Mouse (Mus musculus) cerebellum, adult 2 months (tissue): Measurements from ENCODE around the gene Capn1. TPM values are rescaled to one million over a fixed set of nuclear protein-coding genes. Genes with fewer than 3 reads are reported as not detected.

Source experiments
- DNase-seq, 2 experiments: peaks; one replicate each; pipeline ENCODE4 v3.0.0; 2021
- H3K27ac ChIP-seq: fragments of 200-500 bp; 2 replicates; pipeline ENCODE4 v1.5.1; 2012; ENCODE audit warnings: low read length, control low read depth, inconsistent platforms; ENCODE audit not compliant: insufficient read depth
- H3K27me3 ChIP-seq: fragments of 200-500 bp; 2 replicates; pipeline ENCODE4 v1.6.1; 2012; ENCODE audit warnings: inconsistent platforms, mild to moderate bottlenecking, low read length, moderate library complexity; ENCODE audit not compliant: control insufficient read depth, insufficient read depth
- H3K4me1 ChIP-seq: fragments of 200-500 bp; 2 replicates; pipeline ENCODE4 v1.6.1; 2011; ENCODE audit warnings: low read length; ENCODE audit not compliant: control insufficient read depth, insufficient read depth
- H3K4me3 ChIP-seq: fragments of 200-500 bp; replicated peaks from 2 replicates; pipeline ENCODE3; 2011; ENCODE audit warnings: mild to moderate bottlenecking, low read depth, low read length, control low read depth; ENCODE audit not compliant: insufficient read depth
- CTCF ChIP-seq: fragments of 200-500 bp; IDR thresholded peaks from 2 replicates; pipeline ENCODE4 v1.5.1; 2011; ENCODE audit warnings: low read depth, mild to moderate bottlenecking, control low read depth, low read length, moderate library complexity, borderline replicate concordance; ENCODE audit not compliant: insufficient read depth
- POLR2A ChIP-seq: fragments of 200-500 bp; IDR thresholded peaks from 2 replicates; pipeline ENCODE4 v1.6.1; 2011; ENCODE audit warnings: low read length, control low read depth, borderline replicate concordance; ENCODE audit not compliant: insufficient read depth
- WGBS: fragments of 180-500 bp; shearing (Covaris S2); methylation state at CpG from one replicate; pipeline ENCODE4 v1.1.7; 2018; 5-methylcytosine and 5-hydroxymethylcytosine counted together
- polyA plus RNA-seq: library from polyadenylated mRNA; depleted of rRNA; stranded (reverse); fragments of >200 nt; gene quantifications from 2 replicates; pipeline ENCODE4 v1.2.3, GENCODE M21; 2012

Capn1 gene
- polyA plus RNA-seq, 1 experiment = 27.0 TPM

DNA sequence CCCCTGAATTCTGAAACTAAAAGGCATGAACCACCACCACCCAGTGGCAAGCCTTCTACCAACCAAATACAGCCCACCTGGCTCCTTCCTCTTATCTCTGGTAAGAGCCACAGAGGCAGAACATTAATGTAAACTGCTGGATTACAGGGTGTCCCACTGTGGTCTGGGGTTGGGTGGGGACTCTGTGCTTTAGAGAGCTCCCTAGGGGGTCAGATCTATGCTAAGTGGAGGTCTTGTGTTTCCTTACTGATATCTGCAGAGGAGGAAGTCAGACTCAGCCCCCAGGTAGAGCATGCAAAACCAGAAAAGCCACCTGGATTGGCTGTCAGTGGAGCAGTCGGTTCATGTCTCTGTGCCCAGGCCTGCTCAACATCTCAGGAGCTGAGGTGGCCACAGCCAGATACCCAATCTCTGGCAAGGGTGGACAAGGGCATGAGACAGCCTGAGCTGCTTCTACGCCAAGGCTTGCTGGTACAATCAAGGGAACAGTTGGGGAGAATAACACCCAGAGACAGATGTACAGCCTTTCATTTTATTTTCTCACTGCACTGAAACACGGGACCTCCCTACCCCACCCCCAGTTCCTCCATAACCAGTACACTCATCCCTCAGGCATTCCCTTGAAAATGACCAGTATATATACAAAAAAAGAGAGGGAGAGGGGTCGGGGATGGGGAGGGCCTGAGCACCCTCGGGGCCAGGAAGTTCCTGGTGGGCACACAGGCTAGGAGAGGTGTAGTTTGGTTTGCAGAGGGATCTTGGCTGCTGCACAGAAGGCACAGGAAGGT lies 27.5 kb downstream of the Capn1 start:
- Histone ChIP-seq H3K4me1 (no peaks in the 10 kb centered on the region), H3K4me3 (no peak overlapping the region), H3K27ac (no peak overlapping the region), H3K27me3 (no peaks in the 10 kb centered on the region)
- 51% methylated on average over 5 of the region's 5 CpGs for whole genome bisulfite sequencing
- TF ChIP-seq POLR2A = no peak
- no peak for TF ChIP-seq CTCF
- DNase-seq = no peak

DNA sequence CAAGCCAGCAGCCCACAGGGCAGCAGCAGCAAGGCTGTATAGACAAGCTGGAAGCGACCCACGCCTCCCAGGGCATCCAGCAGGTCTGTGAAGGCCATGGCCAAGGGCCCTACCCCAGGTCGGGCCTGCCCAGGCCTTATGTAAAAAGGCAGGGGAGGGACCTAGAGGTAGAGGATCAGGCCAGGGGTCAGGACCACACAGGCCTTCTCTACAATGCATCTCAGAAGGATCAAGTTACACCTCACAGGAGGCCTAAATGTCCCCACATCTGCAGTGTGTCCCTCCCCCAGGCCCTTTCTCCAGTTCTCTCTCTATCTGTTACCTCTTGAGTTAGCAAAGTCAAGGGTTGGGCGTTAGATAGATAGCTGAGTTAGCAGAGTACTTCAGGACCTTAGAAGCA lies 29.7 kb downstream of the Capn1 start, which contains the start of gene Slc22a20:
Gene Slc22a20 (minus strand): TSS at position 101 of the 400 bp plus-strand sequence.
- no peak for TF ChIP-seq CTCF
- no peak for TF ChIP-seq POLR2A
- Histone ChIP-seq H3K27me3 (no peaks in the 10 kb centered on the region), H3K4me3 (no peak within 1 kb of the TSS), H3K4me1 (no peaks in the 10 kb centered on the region), H3K27ac (no peak within 1 kb of the TSS)
- 55% methylated on average over 4 of the region's 4 CpGs for WGBS
- no peak for DNase-seq

DNA sequence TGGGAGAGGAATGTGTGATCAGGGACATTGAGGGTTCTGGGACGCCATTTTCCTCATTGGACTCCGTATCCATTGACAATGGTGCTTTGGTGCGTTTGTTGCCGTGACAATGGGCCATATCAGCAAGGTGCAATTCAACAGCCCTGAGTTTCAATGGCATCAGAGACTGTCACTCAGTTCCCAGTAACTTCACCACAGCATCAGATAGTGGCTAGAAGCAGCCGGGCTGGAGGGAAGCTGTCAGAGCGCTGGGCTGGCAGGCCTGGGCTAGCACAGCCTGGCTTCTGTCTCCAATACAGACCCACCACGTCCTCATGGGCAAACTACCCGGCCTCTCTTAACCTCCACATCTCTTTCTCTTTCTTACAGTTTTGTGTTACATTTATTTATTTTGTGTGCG lies 35.2 kb downstream of the Capn1 start:
- Histone ChIP-seq H3K4me1 (no peaks in the 10 kb centered on the region), H3K27ac (no peak overlapping the region), H3K27me3 (no peaks in the 10 kb centered on the region), H3K4me3 (no peak overlapping the region)
- TF ChIP-seq CTCF = no peak
- no peak for TF ChIP-seq POLR2A
- WGBS = 81% methylated on average over 9 of the region's 9 CpGs
- DNase-seq = no peak

DNA sequence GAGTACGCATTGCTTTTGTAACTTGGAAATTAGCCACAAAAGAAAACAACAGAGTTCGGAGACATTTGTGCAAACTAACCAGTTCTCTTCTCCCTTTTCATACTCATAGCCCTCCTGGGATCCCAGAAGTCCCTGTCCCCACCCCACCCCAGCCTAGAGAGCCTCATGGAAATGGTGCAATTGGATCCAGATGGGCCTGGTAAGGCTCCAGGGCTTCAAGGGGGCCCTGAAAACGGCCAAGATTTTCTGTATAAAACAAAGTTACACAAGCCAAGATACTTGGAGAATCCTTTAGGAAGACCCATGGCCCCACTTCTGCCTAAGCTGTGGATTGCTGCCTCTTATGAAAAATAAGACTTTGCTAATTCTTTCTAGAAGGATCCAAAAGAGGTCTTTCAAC lies 38.0 kb downstream of the Capn1 start:
- no peak for DNase-seq
- no peak overlapping the region for H3K27ac ChIP-seq
- H3K4me3 ChIP-seq = no peak overlapping the region
- 29% methylated on average over 3 of the region's 3 CpGs for WGBS
- TF ChIP-seq CTCF (no peak), POLR2A (no peak)
- H3K4me1 ChIP-seq = no peaks in the 10 kb centered on the region
- no peaks in the 10 kb centered on the region for H3K27me3 ChIP-seq

DNA sequence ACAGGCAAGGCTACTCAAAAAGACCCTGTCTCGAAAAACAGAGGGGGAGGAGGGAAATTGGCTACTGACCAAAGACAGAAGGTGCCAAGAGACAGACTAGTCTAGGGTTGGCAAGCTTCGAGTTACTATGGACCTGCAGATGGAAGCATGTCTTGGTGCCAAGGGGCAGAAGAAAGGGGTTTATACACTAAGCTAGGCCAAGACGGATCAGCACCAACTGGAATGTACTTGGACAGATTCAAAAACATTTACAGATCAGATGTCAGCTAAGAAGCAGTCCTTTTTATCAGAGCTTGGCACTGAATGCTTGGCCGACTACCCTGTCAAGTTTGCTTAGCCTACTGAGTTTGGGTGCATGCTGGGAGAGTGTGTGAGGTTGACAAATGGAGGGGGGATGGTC lies 40.0 kb downstream of the Capn1 start:
- TF ChIP-seq POLR2A = no peak
- H3K4me1 ChIP-seq = no peaks in the 10 kb centered on the region
- DNase-seq = peak in 1 of 2 experiments; percentile 54
- no peak overlapping the region for H3K27ac ChIP-seq
- H3K4me3 ChIP-seq = no peak overlapping the region
- no peaks in the 10 kb centered on the region for H3K27me3 ChIP-seq
- 18% methylated on average over 4 of the region's 4 CpGs for WGBS

DNA sequence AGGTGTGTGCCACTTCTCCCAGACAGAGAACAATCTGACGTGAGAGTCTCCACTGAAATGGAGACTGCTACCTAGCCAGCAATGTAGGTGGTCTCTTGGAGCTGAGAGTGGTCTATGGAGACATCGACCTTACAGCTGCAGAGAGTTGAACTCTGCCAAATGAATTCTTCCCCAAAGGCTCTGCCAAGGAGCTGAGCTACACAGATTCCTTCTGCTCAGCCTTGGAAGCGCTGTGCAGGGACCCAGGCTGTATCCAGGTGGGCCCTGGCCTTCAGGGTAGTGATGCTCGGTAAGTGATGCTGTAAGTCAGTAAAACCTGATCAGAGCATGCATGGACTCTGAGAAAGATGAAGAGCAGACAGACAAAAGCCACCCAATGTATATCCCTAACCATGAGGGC lies 40.6 kb downstream of the Capn1 start:
- 32% methylated on average over 4 of the region's 4 CpGs for WGBS
- H3K4me1 ChIP-seq = no peaks in the 10 kb centered on the region
- no peaks in the 10 kb centered on the region for H3K27me3 ChIP-seq
- DNase-seq = no peak
- no peak overlapping the region for H3K4me3 ChIP-seq
- TF ChIP-seq CTCF (no peak), POLR2A (no peak)
- H3K27ac ChIP-seq = no peak overlapping the region

DNA sequence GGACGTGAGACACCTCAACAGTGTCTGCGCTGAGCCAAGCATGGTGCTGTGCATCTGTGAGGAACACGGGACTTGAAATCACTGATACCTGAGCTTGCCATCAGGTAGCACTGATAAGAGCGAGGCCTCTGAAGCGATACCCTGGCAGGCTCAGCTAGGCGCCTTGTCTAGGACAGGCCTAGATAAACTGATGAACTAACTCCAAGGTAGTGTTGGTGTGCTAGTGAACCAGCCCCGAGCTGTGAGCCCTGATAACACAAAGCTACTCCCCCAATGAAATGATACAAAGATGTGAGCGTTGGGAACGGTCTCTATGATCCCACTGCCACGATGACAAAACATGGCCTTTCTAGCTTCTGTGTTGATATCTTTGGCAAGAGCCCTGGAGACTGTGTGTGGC lies 48.0 kb downstream of the Capn1 start:
- TF ChIP-seq POLR2A (no peak), CTCF (no peak)
- no peak for DNase-seq
- Histone ChIP-seq H3K4me3 (no peak overlapping the region), H3K4me1 (no peaks in the 10 kb centered on the region), H3K27ac (no peak overlapping the region), H3K27me3 (no peaks in the 10 kb centered on the region)
- WGBS = 95% methylated on average over 10 of the region's 10 CpGs

DNA sequence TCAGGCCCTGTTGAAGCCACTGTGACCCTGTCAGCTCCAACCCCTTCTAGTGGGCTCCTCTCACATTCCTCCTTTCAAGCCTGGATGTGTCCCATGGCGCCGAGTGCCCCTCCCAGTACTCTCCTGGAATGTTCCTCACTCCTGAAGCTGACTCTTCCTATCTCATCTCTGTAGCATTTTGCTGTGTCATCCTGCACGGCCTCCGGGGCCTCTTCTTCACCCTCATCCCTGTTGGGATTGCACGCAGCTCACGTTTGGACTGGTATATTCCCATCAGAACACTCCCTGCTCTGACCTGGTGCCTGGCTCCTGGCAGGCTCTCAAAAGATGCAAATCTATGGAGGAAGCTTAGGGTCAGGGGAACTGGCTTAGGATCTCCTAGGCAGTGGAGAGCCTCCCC lies 48.9 kb downstream of the Capn1 start:
- no peaks in the 10 kb centered on the region for H3K27me3 ChIP-seq
- no peak for DNase-seq
- 78% methylated on average over 6 of the region's 6 CpGs for WGBS

More for the DNA sequence above, 48.9 kb downstream of the Capn1 start:
- Histone ChIP-seq H3K27ac (no peak overlapping the region), H3K4me3 (no peak overlapping the region), H3K4me1 (no peaks in the 10 kb centered on the region)
- TF ChIP-seq CTCF (no peak), POLR2A (no peak)
